Mouse (Mus musculus): ENCODE results near the gene Gm13275.
A peak's percentile ranks its signal among the peaks of the same experiment; 100 is the strongest.
"Not testable (repeated sequence)": the region's sequence is repeated elsewhere in the genome, so short reads cannot be mapped to it uniquely, and the experiment has no call there.

Gm13275 gene

GRCm38 (mm10) chr4:88799365-88799764 lies 5.1 kb downstream of the Gm13275 start, which contains the start of gene Gm13285:
Gene Gm13285 (plus strand): TSS chr4:88799665.
- DNase-seq, result not testable (repeated sequence)

GRCm38 (mm10) chr4:88802954-88803353 lies 8.7 kb downstream of the Gm13275 start, which contains the start of gene Gm13287:
Gene Gm13287 (plus strand): TSS chr4:88803254.
- DNase-seq, result not testable (repeated sequence)

GRCm38 (mm10) chr4:88805231-88805630 lies 10.9 kb downstream of the Gm13275 start, which contains the start of gene Gm13288:
Gene Gm13288 (plus strand): TSS chr4:88805531.
- DNase-seq, result not testable (repeated sequence)

- peak; percentile 39 for DNase-seq
These were observed 11.5 kb downstream of the Gm13275 start for GRCm38 (mm10) chr4:88805761-88806160.

- DNase-seq, result no peak
These were observed 21.6 kb downstream of the Gm13275 start, which contains the start of gene Ifna7 for GRCm38 (mm10) chr4:88815928-88816327. Gene Ifna7 (plus strand): TSS chr4:88816228.

- no peak for DNase-seq
These were observed 25.4 kb downstream of the Gm13275 start, which contains the start of gene Ifna11 for GRCm38 (mm10) chr4:88819659-88820058. Gene Ifna11 (plus strand): TSS chr4:88819959.

- DNase-seq, result peak; percentile 25
These were observed 28.7 kb downstream of the Gm13275 start for GRCm38 (mm10) chr4:88822995-88823394.

- DNase-seq, result not testable (repeated sequence)
These were observed 32.8 kb downstream of the Gm13275 start, which contains the start of gene Ifna6 for GRCm38 (mm10) chr4:88827116-88827515. Gene Ifna6 (plus strand): TSS chr4:88827416.

- peak; percentile 47 for DNase-seq
These were observed 36.2 kb downstream of the Gm13275 start for GRCm38 (mm10) chr4:88830523-88830922.

GRCm38 (mm10) chr4:88835225-88835624 lies 40.9 kb downstream of the Gm13275 start, which contains the start of gene Ifna5:
Gene Ifna5 (plus strand): TSS chr4:88835525.
- not testable (repeated sequence) for DNase-seq

- DNase-seq, result peak; percentile 16
These were observed 44.5 kb downstream of the Gm13275 start for GRCm38 (mm10) chr4:88838828-88839227.

GRCm38 (mm10) chr4:88840058-88840457 lies 45.8 kb downstream of the Gm13275 start:
- DNase-seq, result no peak

- no peak for DNase-seq
These were observed 47.2 kb downstream of the Gm13275 start, which contains the start of gene Ifna4 for GRCm38 (mm10) chr4:88841438-88841911. Gene Ifna4 (plus strand): TSS chr4:88841861.

Measured in lung, postnatal 10 days (tissue).